Comparison of ENCODE assay signal across 15 mouse cellular contexts in genomic region chr11:32064511-32064862, GRCm38 (mm10).
DNase-seq lines count a peak whose midpoint lies in the region; ATAC-seq and TF ChIP-seq lines count a peak whose summit lies in the region.
"Had no signal": no experiment of that assay in that cellular context is flagged by ENCODE, and none has a peak within 500 bp of the region (broad histone marks: within the 10 kb centered on the region; RNA-seq: fewer than 3 reads in every experiment).

No protein-coding gene starts in this region.

- no peaks in the 10 kb centered on the region for H3K36me3 ChIP-seq in forebrain, embryonic 11.5 days (ENCODE audit: control insufficient read depth, insufficient read depth, low read length)
- peaks cover 16% of the 10 kb centered on the region for H3K36me3 ChIP-seq in forebrain, postnatal 0 days (ENCODE audit: insufficient read depth)
- 0 out of 2 replicates have a peak, but pooled peaks cover 3% of the 10 kb centered on the region for H3K36me3 ChIP-seq in hindbrain, postnatal 0 days (ENCODE audit: insufficient read depth, low read length)
- H3K36me3 ChIP-seq in midbrain, postnatal 0 days (ENCODE audit: insufficient read depth, low read length), result peaks cover 6% of the 10 kb centered on the region

- intact Hi-C loops in gastrocnemius, adult 2 months (cut with DNase I), result no loop called here

- no peak overlapping the region for H3K9ac ChIP-seq in forebrain, embryonic 11.5 days (ENCODE audit: low read length)
- peak overlapping the region; percentile 35 for H3K9ac ChIP-seq in forebrain, postnatal 0 days
- no peak overlapping the region for H3K9ac ChIP-seq in hindbrain, postnatal 0 days (replicated peaks; ENCODE audit: low read length)
- H3K9ac ChIP-seq in midbrain, postnatal 0 days (replicated peaks; ENCODE audit: low read length, poor library complexity, severe bottlenecking), result no peak overlapping the region
- H3K9ac ChIP-seq: liver, embryonic 14.5 days had no signal

- ATAC-seq in forebrain, embryonic 11.5 days (replicated peaks; ENCODE audit: low FRiP score), result no peak
- ATAC-seq in forebrain, postnatal 0 days, result peak; percentile 7; the same call in 1 of the 2 replicates
- peak; percentile 42; the same call in 1 of the 2 replicates for ATAC-seq in hindbrain, postnatal 0 days
- ATAC-seq in midbrain, postnatal 0 days (ENCODE audit: low FRiP score), result 0 out of 2 replicates have a peak, but pooled peaks have one; percentile 12
- ATAC-seq: lung, postnatal 0 days had no signal

- no peak overlapping the region for H3K4me2 ChIP-seq in forebrain, embryonic 11.5 days (ENCODE audit: low read depth, low read length, severe bottlenecking)
- 0 out of 2 replicates have a peak overlapping the region, but pooled peaks have one; percentile 1 for H3K4me2 ChIP-seq in forebrain, postnatal 0 days (ENCODE audit: low read depth)
- no peak overlapping the region for H3K4me2 ChIP-seq in hindbrain, postnatal 0 days (ENCODE audit: low read depth, low read length)
- no peak overlapping the region for H3K4me2 ChIP-seq in midbrain, postnatal 0 days (ENCODE audit: low read depth, low read length, poor library complexity, severe bottlenecking)

- WGBS in forebrain, embryonic 11.5 days, result 4% methylated on average over 5 of the region's 5 CpGs
- WGBS in forebrain, postnatal 0 days, result 6% methylated on average over 5 of the region's 5 CpGs
- WGBS in hindbrain, postnatal 0 days, result 16% methylated on average over 5 of the region's 5 CpGs
- WGBS in midbrain, postnatal 0 days, result 10% methylated on average over 5 of the region's 5 CpGs

- TF ChIP-seq CTCF in forebrain, postnatal 0 days (IDR thresholded peaks at IDR 0.05; ENCODE audit: low read depth), result 0 out of 2 replicates have a peak, but pooled peaks have one; percentile 0
- TF ChIP-seq CTCF in hindbrain, postnatal 0 days (IDR thresholded peaks at IDR 0.05; ENCODE audit: low read depth), result no peak
- TF ChIP-seq CTCF in midbrain, postnatal 0 days (IDR thresholded peaks at IDR 0.05), result no peak
- no peak for TF ChIP-seq CTCF in gastrocnemius, adult 2 months (IDR thresholded peaks at IDR 0.05)

- H3K4me3 ChIP-seq in forebrain, embryonic 11.5 days (ENCODE audit: low read depth, low read length), result no peak overlapping the region
- no peak overlapping the region for H3K4me3 ChIP-seq in forebrain, postnatal 0 days (ENCODE audit: low read depth, low read length)
- no peak overlapping the region for H3K4me3 ChIP-seq in hindbrain, postnatal 0 days (ENCODE audit: low read length)
- no peak overlapping the region for H3K4me3 ChIP-seq in midbrain, postnatal 0 days (ENCODE audit: low read depth, low read length)
- no peak overlapping the region for H3K4me3 ChIP-seq in gastrocnemius, adult 2 months
- H3K4me3 ChIP-seq: megakaryocyte, embryonic 14.5 days had no signal

- H3K4me1 ChIP-seq in forebrain, embryonic 11.5 days (replicated peaks; ENCODE audit: control insufficient read depth, insufficient read depth, low read length), result peaks cover 10% of the 10 kb centered on the region
- H3K4me1 ChIP-seq in forebrain, postnatal 0 days (ENCODE audit: insufficient read depth), result peaks cover 46% of the 10 kb centered on the region
- peaks cover 14% of the 10 kb centered on the region for H3K4me1 ChIP-seq in hindbrain, postnatal 0 days (ENCODE audit: insufficient read depth, low read length)
- H3K4me1 ChIP-seq in midbrain, postnatal 0 days (ENCODE audit: insufficient read depth, low read length), result peaks cover 20% of the 10 kb centered on the region

- no peaks in the 10 kb centered on the region for H3K27me3 ChIP-seq in forebrain, embryonic 11.5 days (ENCODE audit: control insufficient read depth, insufficient read depth, low read length)
- no peaks in the 10 kb centered on the region for H3K27me3 ChIP-seq in forebrain, postnatal 0 days (ENCODE audit: insufficient read depth, low read length)
- no peaks in the 10 kb centered on the region for H3K27me3 ChIP-seq in hindbrain, postnatal 0 days (ENCODE audit: insufficient read depth, low read length)
- no peaks in the 10 kb centered on the region for H3K27me3 ChIP-seq in midbrain, postnatal 0 days (ENCODE audit: insufficient read depth, low read length)

- peak overlapping the region; percentile 51; the same call in 1 of the 2 replicates for H3K27ac ChIP-seq in forebrain, embryonic 11.5 days (ENCODE audit: low read depth, low read length)
- H3K27ac ChIP-seq in forebrain, postnatal 0 days (ENCODE audit: low read depth, low read length), result peak overlapping the region; percentile 94
- peak overlapping the region; percentile 83 for H3K27ac ChIP-seq in hindbrain, postnatal 0 days
- H3K27ac ChIP-seq in midbrain, postnatal 0 days (ENCODE audit: low read depth, low read length), result peak overlapping the region; percentile 91
- H3K27ac ChIP-seq in gastrocnemius, adult 2 months, result no peak overlapping the region
- H3K27ac ChIP-seq: liver, embryonic 14.5 days had no signal

- no peaks in the 10 kb centered on the region for H3K9me3 ChIP-seq in forebrain, embryonic 11.5 days (ENCODE audit: control insufficient read depth, low read length)
- no peaks in the 10 kb centered on the region for H3K9me3 ChIP-seq in forebrain, postnatal 0 days (ENCODE audit: low read length)
- H3K9me3 ChIP-seq in hindbrain, postnatal 0 days (ENCODE audit: low read length), result no peaks in the 10 kb centered on the region
- H3K9me3 ChIP-seq in midbrain, postnatal 0 days (ENCODE audit: low read length), result no peaks in the 10 kb centered on the region
- H3K9me3 ChIP-seq: megakaryocyte, embryonic 14.5 days had no signal

- DNase-seq in forebrain, embryonic 11.5 days (ENCODE audit: low spot score), result no peak
- DNase-seq in forebrain, postnatal 0 days, result no peak
- DNase-seq in hindbrain, postnatal 0 days (ENCODE audit: low spot score), result no peak
- DNase-seq in midbrain, postnatal 0 days (ENCODE audit: low spot score), result no peak
- DNase-seq in gastrocnemius, adult 2 months, result no peak
- no peak for DNase-seq in lung, postnatal 25 days (ENCODE audit: low spot score)
- DNase-seq in adrenal gland, adult 18-20 months (ENCODE audit: low spot score in 2 of 2), result no peak
- DNase-seq in B cell, adult 2 months, result no peak
- DNase-seq: cerebellum, postnatal 14 days; gastrocnemius, postnatal 36 days; kidney, adult 8-10 months; thymus, postnatal 25 days had no signal
